Mouse (Mus musculus): ENCODE measurements around the gene Hist1h2bc.

The Hist1h2bc gene

DNA sequence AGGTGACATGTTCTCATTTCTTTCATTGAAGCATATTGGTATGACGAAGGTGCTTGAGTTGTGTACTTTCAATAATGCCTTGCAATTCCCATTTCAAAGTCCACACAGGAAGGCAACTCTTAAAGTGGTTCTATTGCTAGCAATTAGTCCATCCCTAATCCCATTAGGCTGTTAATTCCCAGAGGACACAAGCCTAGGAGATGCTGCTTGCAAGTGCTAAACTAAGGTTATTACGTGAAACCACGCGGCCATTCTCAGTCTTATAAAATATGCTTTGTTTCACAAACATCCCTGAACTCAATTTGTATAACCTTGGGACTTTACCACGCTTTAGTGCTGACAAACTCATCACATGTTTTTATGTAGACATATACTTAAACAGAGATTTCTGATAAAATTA is 53.1 kb downstream of the Hist1h2bc start:
- no peak for DNase-seq (ENCODE audit: low spot score)

DNA sequence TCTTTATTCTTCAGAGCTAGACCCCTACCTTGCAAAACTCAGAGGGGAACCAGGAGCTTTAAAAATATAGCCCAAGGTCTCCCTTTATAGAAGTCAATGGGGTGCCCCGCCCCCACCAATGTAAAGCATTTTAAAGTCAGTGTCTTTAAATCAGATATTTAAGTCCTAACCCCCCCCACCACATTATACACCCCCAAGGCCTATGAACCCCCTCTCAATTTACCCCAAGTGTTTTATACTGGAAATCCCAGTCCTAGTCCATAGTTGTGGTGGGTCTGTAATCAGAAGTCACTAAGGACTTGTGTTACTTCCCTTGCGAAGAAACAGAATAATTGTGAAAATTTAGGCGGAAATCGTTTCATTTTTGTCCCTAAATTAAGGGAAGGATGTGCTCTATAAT is 54.0 kb downstream of the Hist1h2bc start:
- DNase-seq (ENCODE audit: low spot score), result no peak

DNA sequence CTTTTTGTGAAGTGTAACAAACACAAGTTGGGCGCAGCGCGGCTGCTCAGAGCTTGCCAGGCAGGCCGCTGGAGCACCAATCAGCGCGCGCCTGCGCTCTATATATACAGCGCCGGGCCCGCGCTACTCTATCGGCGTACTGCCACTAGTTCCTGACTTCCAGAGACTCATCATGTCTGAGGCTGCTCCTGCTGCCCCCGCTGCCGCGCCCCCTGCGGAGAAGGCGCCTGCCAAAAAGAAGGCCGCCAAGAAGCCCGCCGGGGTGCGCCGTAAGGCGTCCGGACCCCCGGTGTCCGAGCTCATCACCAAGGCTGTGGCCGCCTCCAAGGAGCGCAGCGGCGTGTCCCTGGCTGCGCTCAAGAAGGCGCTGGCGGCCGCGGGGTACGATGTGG is 54.7 kb downstream of the Hist1h2bc start, which contains the start of gene Hist1h1c:
Gene Hist1h1c (plus strand): TSS at position 132 of the 392 bp plus-strand sequence.
- DNase-seq (ENCODE audit: low spot score), result peak; percentile 69

DNA sequence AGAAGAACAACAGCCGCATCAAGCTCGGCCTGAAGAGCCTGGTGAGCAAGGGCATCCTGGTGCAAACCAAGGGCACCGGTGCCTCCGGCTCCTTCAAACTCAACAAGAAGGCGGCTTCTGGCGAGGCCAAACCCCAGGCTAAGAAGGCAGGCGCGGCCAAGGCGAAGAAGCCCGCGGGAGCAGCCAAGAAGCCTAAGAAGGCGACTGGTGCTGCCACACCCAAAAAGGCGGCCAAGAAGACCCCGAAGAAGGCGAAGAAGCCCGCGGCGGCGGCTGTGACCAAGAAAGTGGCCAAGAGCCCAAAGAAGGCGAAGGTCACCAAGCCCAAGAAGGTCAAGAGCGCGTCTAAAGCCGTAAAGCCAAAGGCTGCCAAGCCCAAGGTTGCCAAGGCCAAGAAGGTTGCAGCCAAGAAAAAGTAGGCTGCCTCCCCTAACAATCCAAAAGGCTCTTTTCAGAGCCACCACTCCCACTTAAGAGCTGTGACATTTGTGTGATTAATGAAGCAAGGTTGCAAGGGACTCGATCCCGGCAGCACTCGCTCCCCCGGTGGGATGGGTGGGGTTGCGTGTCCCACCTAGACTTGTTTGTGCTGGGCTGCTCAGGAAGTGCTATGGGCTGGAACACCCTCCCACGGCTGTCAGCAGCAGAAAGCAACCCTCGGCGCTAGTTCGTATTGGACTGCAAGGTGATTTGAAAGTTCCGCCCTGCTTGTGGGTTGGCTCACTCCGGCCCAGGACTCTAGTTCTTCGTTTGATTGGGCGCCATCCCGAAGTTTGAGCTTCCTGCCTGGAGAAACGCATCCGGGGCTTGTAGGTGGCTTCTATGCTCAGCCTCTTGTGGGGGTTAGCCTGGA is 55.3 kb downstream of the Hist1h2bc start:
- DNase-seq (ENCODE audit: low spot score), result peak; percentile 89

DNA sequence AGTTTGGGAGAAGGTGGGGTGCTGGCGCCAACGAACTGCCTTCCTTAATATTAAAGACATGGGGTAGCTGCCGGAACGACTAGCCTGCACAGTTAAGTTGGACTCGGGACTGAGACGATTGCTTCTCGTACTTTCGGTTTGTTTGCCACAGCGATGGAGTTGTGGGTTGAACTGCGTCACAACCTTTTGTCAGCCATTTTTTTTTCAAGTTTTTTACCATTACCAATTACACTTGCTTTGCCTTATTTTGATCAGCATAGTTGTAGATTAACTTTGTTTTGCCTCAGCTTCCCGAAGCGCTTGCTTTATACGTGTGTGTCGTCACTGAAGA is 55.9 kb downstream of the Hist1h2bc start:
- no peak for DNase-seq (ENCODE audit: low spot score)

DNA sequence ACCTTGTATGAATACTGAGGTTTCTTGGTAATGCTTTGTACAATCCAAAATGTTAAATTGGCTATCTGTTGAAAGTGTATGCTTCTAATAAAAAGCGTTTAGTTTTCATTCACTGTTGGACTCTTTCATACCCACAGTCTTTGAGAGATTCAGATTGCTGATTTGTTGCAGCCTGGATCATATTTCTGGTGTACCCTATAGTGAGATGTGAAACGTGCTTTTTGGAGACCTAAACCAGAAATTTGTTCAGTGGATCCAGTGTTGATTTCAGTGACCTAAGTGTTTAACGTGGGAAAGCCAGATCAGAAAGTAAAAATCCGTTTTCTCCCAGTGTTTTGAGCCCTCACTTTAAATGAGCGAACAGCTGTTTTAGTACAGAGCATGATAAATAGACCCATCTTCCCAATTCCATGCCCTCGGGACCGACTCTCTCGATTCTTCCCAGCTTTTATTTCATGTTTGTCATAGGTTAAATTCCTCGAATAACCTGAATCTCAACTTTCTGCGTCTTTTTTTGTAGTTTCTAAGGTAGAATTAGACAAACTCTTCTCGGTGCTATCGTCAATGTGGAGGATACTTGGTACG is 56.3 kb downstream of the Hist1h2bc start:
- DNase-seq (ENCODE audit: low spot score), result no peak

DNA sequence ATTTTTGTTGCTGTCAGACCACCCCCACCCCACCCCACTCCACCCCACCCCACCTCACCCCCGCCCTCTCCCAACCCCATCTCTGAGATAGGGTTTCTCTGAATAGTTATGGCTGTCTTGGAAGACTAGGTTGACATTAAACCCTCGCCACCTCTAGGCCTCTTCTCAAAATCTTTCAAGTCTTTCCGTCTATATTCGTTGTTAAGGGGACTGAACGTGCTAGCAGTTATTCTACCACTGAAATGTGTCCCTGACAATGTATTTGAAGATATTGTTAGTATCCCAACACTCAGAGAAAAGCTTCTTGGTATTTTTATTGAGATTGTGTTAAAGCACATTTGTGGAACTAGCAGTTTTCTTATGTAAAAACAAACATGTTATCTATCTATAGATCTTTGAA is 56.9 kb downstream of the Hist1h2bc start:
- no peak for DNase-seq (ENCODE audit: low spot score)

DNA sequence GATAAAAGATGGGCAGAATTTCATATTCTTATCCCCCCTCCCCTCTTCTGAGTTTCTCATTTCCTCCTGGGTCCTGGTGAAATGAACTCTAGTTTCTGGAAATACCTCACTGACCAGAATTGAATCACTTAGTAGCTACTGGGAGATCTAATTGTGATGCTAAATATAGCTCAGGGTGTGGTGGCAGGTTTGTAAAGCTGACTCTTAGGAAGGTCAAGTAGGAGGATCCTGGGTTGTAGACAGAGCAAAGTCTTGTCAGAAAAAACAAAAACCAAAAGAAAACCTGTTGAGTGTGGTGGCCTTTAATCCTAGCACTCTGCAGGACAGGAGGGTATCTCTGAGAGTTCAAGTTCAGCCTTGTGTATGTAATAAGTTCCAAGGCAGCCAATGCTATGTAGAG is 58.0 kb downstream of the Hist1h2bc start:
- no peak for DNase-seq (ENCODE audit: low spot score)

Measured in layer of hippocampus, adult 9-10 months (tissue).